Mouse (Mus musculus): ENCODE measurements around the gene Tsc22d3.

Tsc22d3 gene

DNA sequence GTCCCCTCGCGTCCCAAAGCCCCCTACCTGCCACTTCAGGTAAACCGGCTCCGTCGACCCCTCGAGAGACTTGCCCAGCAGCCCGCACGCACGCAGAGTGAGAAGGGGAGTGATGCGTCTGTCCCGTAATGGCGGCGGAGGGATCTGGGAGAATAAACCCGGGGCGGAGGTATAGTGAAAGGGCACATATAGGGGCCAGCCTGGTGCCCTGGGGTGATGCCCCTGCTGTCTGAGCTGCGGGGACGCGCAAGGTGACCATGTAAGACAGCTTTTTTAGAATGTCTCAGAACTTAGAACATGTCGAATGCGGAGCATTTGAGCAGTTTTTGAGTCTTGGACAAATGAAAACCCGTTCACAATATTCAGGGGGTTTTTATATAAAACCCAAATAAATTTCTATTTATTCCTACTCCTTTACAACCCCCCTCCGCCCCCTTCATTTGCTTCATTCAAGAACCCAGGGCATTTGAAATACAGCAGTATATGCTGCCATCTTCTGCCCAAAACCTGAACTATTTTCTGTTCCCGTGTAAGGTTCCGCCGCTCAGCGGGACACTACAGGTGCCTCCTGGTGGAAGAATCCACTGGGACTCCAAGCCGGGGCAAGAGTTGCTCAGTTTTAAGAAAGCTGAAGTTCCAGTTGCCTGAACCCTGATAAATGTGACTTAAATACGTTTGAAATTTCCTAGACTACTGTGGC, at the start of gene Tsc22d3:
Gene Tsc22d3 (minus strand): TSS at position 250 of the 700 bp plus-strand sequence.
- no peak for DNase-seq (ENCODE audit: low read depth, low spot score)

DNA sequence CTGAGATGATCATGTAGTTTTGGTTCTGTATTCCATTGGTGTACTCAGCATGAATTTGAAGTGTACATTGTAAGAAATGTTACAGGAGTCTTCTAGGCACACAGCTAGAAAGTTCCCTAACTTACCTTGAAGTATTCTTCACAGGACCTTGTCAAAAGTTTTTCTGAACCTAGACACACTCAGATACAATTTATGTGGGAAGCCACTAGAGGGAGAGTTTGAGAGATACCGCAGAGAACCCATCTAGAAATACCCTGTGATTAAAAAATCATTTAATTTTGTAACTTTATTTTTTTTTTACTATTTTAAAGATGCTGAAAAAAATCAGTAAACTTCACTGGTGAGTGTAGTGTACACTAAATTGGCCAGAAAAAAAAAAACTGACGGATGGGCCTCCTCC, 39.1 kb upstream of the Tsc22d3 start:
- DNase-seq (ENCODE audit: low read depth, low spot score), result no peak

DNA sequence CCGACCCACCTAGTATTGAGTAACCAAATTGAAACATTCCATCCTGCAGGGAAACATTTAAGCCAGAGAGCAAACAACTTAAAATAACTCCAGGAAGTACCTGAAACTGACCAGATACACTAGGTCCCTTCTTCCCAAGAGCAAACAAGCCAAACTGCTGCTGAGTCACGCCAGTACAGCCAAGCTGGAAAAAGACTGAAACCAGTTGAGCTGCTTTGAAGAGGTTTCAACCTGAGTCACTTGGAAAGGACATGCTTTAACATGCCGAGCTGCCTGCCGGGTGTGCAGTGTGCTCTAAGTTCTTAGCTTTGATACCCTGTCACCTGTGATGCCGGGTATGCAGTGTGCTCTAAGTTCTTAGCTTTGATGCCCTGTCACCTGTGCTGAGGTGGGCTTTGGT, 37.6 kb upstream of the Tsc22d3 start:
- DNase-seq (ENCODE audit: low read depth, low spot score), result no peak

DNA sequence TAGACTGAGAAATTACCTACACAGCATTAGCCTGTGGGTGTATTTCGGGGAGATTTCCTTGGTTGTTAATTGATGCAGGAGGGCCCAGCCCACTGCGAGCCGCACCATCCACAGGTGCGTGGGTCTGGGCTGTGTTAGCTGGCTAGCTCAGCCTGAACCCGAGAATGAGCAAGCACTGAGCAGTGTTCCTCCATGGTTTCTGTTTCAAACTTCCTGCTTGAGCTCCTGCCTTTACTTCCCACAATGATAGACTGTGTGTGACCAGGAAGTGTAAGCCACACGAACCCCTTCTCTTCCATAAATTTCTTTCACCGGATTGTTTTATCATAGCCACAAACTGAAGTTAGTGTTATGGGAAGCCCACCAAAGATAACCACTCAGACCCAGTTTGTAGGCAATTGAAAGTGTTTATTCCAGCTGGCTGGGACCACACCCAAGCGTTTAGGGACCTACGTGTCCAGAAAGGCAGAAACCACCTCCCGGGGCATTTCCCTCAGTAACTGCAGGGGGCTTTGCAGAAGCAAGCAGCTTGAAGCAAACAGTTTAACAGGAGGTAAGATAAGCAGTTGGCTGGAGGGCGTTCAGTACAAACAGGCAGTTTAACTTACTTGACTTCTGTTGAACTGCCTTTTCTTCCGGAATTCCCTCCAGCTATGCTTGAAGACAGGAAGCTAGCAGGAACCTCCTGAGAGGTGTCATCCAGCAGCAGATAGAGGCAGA, 24.6 kb upstream of the Tsc22d3 start:
- no peak for DNase-seq (ENCODE audit: low read depth, low spot score)

DNA sequence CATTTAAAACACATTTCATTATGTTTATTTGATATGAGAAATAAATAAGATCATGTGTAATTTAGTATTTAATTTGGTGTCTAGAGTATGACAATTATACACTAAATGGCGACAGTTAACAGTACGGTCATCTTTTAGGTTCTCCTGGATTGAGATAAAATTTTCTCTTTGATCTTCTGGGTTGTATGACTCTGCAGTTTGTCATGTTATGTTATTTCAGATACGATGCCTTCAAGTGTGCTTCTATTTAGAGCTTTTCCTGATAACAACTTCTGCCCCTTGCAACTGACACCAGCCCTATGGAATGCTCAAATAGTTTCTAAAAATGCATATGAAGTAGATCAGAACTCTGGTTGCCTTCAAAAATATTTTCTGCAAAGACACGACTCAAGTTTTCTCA, 9.5 kb upstream of the Tsc22d3 start:
- no peak for DNase-seq (ENCODE audit: low read depth, low spot score)

DNA sequence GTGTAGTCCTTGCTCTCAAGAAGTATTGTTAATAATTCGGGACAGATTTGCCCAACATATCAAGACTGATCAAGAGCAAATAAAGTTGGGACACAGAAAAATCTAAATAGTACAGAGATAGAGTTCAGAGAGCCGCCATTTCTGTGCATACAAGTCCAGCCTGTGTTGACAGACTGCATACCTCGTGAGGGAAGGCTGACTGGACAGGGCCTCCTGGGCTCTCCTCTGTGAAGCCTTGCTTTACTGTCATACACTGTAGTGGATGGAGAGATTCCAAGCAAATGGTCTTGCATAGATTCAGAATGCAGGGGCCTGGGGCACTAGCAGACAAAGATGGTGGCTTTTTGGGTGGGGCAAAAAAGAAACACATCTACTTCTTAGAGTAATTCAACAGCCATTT, 1.4 kb upstream of the Tsc22d3 start:
- DNase-seq (ENCODE audit: low read depth, low spot score), result no peak

DNA sequence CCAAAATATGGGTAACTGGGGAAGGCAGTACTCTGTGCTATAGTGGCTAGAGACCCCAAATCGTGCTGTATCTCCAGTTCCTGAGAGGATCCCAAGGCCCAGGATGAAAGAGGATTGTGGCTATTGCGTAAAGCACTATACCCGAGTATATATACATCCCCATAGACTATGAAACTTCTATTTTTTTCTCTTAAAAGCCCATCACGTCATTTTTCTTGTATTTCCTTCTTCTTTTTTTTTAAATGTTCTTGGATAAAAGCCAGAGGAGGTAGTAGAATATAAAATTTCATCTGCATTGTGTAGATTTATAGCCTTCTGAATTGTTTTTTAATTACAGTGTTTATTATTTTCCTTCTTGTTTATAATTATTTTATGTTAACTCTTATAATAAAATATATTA, 852 bp upstream of the Tsc22d3 start:
- no peak for DNase-seq (ENCODE audit: low read depth, low spot score)

DNA sequence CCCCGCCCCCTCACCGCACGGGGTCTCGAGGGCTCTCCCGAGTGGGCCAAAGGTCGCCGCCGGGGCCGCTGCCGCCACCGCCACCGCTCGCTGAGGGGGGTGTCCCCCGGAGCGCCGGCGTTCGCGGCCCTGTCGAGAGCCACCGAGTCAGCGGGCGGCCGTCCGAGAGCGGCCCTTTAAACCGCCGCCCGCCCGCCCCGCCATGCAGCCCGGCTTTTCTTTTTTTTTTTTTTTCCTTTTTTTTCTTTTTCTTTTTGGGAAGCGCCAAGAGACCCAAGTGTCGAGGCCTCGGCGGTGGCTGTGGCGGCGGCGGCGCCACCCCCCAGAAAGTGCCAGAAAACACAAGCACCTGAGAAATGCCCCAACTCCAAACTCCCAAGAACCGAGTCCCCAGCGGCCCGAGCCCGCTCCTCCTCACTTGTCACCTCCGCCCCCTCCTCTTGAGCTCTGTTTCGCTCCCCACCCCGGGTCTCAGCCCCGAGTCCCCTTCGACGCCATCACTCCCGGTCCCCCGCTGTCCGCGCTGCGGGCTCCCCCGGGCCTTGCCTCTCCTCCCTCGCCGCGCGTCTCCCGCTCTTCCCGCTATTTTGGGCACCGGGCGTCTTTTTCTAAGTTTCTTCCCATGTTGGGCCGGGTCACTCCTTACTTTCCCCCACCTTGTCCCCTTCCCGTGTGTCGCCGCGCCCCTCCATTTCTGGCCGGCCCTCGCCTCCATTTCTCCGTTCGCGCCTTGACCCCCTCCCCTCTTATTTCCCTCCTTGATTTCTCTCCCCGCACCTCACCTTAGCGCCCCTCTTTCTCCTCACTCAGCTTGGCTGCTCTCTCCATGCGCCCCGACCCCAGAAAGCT, 674 bp downstream of the Tsc22d3 start:
- no peak for DNase-seq (ENCODE audit: low read depth, low spot score)

DNA sequence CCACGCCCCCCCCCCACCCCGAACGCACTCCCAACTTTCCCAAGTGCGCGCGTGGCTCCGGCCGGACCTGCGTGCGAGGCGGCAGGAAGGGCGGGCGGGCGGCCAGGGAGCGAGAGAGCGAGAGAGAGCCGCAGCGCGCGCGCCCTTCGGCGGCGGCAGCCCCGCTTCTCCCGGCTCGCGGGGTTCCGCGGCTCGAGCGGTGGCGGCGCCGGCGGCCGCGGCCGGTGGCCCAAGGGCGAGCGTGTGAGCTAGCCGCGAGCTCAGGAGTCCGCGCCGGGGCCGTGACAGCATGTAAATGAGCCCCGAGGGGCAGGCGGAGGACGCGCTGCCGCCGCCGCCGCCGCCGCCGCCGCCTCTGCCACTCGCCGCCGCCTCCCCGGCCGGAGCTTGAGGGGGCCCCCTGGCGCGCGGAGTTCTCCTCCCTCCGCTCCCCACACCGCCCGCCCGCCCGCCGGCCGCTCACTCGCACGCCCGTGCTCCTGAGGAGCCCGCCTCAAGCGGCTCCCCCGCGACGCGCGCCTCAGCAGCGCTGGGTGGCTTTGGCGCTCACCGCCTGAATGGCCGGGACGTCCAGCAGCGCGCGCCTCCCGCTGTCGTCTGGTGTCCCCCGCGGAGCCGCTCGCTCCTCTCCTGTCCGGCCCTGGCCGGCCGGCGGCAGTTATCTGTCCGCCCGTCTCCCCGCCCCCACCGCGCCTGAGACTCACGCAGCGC, 1.5 kb downstream of the Tsc22d3 start:
- no peak for DNase-seq (ENCODE audit: low read depth, low spot score)

DNA sequence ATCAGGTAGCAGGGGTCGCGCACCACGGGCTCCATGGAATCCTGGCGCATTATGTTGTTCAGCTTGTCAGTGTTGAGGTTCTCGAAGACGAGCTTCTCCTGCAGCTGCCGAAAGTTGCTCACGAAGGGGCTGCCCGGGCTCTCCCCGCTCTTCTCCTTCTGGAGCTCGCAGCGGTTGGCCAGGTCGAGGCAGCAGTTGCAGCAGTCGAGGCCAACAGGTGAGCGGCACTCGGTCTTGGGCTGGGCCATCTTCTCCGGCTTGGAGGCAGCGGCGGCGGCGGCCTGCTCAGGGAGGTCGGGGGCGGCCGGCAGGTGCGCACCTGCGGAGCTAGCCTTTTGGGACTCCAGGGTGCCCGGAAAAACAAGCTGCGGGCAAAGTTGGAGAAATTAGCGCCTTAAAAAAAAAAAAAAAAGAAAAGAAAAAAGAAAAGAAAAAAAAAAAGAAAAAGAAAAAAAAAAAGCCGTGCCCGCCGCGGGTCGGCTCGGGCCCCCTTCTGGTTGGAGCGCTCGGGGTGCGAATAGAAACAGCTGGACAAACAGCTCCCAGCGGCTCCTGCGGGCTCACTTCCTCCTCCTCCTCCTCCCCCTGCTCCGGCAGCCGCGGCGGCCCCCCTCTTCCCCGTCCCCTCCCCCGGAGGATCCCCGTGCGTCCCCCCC, 2.1 kb downstream of the Tsc22d3 start:
- no peak for DNase-seq (ENCODE audit: low read depth, low spot score)

DNA sequence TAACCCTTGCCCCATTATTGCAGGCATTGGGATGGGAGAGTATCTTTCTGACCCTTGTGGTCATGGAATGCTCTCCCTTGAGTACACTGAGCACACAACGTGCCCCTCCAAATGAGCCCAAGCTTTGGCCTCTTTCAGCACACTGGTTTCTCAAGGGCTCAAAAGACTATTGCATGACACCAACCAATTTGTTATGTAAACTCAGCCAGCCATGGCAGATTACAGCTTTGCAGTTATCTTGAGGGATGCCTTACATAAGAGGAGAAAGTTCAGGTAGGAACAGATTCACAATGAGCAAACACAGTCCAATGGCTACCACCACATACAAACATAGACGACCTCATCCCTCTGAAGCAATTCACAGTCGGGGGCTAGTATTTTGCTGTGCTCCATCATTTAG, 9.3 kb downstream of the Tsc22d3 start:
- DNase-seq (ENCODE audit: low read depth, low spot score), result no peak

DNA sequence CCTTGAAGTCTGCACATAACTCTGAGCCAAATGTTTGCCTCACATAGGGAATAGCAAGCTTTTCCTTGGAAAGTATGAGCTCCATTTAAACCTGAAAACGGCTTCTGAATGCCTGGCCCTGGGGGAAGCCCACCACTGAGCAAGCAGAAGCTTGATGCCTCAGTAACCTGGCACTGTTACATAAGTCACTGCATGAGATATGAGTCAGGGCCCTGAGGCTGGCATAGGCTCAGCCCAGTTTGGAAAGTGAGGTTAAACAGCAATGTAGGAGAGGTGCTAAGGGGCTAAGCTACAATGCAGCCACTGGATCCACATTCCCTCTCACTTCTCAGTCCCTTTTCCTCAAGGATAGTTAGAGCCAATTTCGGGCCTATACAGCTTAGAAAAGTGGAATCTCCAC, 10.3 kb downstream of the Tsc22d3 start:
- no peak for DNase-seq (ENCODE audit: low read depth, low spot score)

DNA sequence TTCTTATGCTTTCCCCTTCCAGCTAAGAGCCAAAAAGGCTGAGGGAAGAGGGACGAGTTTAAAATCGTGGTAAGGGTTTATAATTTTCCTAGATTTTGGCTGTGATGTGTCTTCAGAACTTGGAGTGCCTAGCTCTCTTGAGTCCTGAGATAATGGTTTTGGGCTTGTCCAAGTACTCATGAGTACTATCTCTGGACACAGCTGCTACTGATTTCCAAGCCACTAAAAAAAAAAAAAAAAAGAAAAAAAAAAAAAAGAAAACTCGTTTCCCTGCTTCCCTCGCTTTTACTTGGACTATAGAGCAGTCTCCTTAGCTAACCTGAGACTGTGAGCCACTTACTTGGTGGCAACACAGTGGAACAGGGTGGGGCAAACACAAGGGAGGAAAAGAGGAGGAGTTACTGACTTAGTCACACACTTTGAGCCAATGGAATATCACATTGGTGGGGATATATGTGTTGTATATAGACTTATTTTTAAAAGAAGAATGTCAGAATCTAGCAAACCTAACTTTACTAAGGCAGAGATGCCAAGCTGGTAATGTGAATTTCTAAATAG, 11.2 kb downstream of the Tsc22d3 start:
- no peak for DNase-seq (ENCODE audit: low read depth, low spot score)

DNA sequence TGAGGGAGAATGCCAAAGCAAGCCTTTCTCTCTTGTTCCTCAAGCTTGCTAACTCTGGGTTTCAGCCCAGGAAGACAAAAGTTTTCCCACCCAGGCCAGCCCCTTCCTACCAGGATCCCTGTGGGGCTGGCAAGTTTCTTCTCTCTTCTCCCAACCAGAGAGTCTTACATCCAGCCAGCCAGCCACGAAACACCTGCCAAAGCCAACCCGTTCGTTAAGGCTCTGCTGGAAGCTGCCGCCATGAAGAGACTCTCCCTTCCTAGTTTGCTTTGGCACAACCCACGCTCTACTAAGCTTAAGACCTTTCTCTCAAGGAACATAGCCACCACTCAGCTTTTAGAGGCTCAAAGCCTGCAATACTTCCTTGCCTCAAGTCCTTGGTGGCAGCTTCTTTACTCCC, 11.9 kb downstream of the Tsc22d3 start:
- no peak for DNase-seq (ENCODE audit: low read depth, low spot score)

DNA sequence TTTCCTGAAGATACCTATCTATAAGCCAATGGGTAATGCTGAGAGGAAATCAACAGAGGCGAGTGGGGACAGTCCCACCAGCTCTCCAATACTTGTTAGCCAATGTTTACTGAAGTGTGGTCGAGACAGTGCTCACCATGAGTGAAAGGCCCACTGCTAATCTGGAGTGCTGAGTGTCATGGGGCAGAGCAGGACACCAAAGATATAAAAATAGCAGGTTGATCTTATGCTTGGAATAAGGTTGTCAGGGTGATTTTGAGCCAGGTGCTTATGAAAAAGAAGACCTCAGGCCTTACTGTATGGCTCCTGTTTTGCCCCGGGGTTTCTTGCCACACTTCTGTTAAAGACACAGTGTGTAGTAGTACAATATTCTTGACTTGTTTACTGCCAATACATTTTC, 20.0 kb downstream of the Tsc22d3 start:
- DNase-seq (ENCODE audit: low read depth, low spot score), result no peak

DNA sequence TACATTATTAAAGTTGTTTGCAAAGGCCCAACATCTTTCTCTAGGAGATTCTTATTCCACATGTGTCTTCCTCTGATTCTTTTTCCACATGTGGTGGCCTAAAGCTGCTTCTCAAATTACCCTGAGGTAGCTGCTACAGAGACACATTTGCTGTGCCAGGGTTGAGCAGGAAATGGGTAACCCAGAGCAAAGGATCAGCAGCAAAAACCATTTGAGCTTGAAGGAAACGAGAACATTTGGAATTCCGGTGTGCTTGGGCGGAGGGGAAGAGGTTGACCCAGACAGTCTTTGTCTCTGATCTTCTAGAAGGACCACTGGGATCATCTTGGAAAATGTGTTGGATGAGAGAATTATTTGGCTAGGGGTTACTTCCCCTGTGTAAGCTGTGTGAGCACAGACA, 24.8 kb downstream of the Tsc22d3 start:
- DNase-seq (ENCODE audit: low read depth, low spot score), result no peak

DNA sequence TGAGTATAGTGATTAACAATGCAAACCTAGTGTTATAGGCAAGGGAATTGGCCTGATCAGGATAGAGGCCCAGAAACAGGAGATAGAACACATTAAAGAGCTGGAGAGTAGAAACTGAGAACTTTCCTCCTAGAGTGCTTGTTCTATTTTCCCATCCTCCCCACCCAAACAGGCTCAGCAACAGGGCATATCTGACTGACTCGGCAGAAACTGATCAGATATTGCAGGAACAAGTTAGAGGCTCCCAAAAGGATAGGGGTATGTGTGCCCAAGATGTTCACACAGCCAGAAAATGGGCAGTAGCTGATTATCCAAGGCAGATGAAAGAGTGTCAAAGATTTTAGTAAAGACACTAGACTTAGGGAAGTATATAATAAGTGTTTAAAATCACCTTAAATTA, 25.3 kb downstream of the Tsc22d3 start:
- DNase-seq (ENCODE audit: low read depth, low spot score), result no peak

DNA sequence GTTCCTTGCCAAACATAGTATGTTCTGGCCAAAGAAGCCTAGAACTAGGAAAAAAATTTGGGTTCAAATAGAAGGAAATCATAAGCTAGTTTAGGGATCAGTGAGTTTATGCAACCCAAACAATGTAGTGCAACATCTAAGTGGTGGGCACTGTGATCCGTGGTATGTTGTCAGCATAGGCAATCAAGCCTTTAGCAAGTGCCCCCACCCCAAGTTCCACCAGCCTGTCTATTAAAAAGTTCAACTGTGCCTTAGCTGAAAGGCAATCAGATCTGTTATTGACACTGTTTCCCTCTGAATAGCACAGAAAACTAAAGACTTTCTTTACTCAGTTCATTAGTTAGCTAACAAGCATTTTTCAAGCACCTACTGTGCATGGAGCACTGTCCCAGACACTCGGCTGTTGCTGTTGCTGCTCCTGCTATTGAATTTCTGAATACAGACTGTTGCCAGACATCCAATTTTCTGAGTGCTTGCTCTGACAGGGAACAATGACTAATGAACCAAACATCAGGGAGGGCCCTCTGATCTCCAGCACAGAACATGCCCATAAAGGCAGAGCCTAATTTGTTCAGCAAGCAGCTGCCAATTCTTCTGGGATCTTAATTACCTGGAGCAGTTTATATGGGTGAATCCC, 27.6 kb downstream of the Tsc22d3 start:
- no peak for DNase-seq (ENCODE audit: low read depth, low spot score)

DNA sequence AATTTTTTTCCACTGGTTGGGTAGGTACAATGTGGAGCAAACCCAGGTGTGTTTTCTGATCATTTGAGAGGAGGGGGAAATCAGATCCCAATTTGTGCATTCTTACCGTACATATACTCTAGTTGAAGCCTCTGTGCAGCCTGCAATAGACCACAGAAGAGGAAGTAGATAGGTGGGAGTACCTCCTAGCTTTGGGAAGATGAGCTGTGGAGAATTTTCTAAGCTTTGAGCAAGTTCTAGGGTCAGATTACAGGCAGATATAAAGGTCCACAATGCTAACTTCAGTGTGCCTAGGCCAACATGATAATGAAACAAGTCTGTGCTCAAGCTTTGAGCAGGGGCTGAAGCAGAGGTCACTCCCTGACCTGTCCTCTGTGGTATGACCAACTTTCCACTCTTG, 30.9 kb downstream of the Tsc22d3 start:
- DNase-seq (ENCODE audit: low read depth, low spot score), result no peak

DNA sequence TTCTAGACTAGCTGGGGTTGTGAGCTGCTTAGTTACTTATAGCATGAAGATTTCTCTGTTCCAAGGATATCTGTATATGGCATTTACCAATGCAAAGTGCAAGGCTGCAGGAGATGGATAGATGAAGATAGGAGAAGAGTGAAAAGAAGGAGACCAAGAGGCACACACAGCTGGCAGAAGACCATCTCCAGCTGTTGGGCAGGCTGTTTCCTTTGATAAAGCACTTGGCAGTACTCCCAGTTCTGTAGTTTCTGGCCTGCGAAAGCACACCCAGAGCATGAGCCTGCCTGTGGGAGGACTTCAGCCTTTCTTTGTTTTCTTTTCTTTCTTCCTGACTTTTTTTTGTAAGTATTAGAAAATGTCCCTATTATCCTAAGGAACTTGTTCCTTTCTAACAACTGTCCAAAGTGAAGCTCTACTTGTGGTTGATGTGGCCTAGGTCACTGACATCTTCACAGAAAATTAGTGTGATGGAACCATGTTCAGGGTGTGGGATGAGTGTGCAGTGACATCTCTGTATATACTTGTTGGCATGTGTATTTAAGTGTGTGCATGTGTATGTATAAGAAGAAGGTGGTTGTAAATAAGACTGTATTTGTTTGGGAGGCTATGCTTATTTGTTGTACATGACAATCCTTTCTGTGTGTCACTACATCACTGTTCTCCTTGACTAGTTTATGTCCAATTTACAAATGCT, 32.6 kb downstream of the Tsc22d3 start:
- no peak for DNase-seq (ENCODE audit: low read depth, low spot score)
